Mouse (Mus musculus) heart, adult 2 months (tissue): ENCODE results near the gene D130052B06Rik. TPM values are rescaled to one million over a fixed set of nuclear protein-coding genes. Genes with fewer than 3 reads are reported as not detected.
A peak's percentile ranks its signal among the peaks of the same experiment; 100 is the strongest.

Experiments
- DNase-seq, 2 experiments: peaks; one replicate each; pipeline ENCODE4 v3.0.0; 2021
- H3K27ac ChIP-seq: fragments of 200-600 bp; 2 replicates; pipeline ENCODE4 v1.8.1; 2022
- H3K27me3 ChIP-seq: fragments of 200-500 bp; 2 replicates; pipeline ENCODE4 v1.6.1; 2012; ENCODE audit warnings: mild to moderate bottlenecking, low read length, inconsistent platforms, mixed read lengths; ENCODE audit not compliant: control insufficient read depth, insufficient read depth
- H3K36me3 ChIP-seq: fragments of 200-500 bp; 2 replicates; pipeline ENCODE4 v1.6.1; 2012; ENCODE audit warnings: low read length, inconsistent platforms; ENCODE audit not compliant: control insufficient read depth, insufficient read depth
- H3K4me1 ChIP-seq: fragments of 200-500 bp; 2 replicates; pipeline ENCODE4 v1.6.1; 2011; ENCODE audit warnings: low read length; ENCODE audit not compliant: control insufficient read depth, insufficient read depth
- H3K4me3 ChIP-seq: fragments of 200-600 bp; 2 replicates; pipeline ENCODE4 v1.8.1; 2022
- H3K79me2 ChIP-seq: fragments of 200-500 bp; replicated peaks from 2 replicates; pipeline ENCODE4 v1.6.1; 2012; ENCODE audit warnings: mild to moderate bottlenecking, inconsistent platforms, low read length, moderate library complexity, mixed read lengths; ENCODE audit not compliant: control insufficient read depth, insufficient read depth
- H3K9ac ChIP-seq: fragments of 200-500 bp; 2 replicates; pipeline ENCODE4 v1.6.1; 2012; ENCODE audit warnings: low read depth, mild to moderate bottlenecking, control low read depth, inconsistent platforms, low read length, mixed read lengths
- CTCF ChIP-seq: fragments of 200-600 bp; IDR thresholded peaks from 2 replicates; pipeline ENCODE4 v1.8.1; 2022; ENCODE audit warnings: antibody characterized with exemption, mild to moderate bottlenecking, moderate library complexity
- EP300 ChIP-seq: fragments of 200-500 bp; IDR thresholded peaks from 2 replicates; pipeline ENCODE4 v1.6.1; 2011; ENCODE audit warnings: low read depth, low read length, control low read depth; ENCODE audit not compliant: insufficient read depth
- POLR2A ChIP-seq: fragments of 200-500 bp; IDR thresholded peaks from 2 replicates; pipeline ENCODE4 v1.6.1; 2011; ENCODE audit warnings: mild to moderate bottlenecking, low read depth, low read length, control low read depth; ENCODE audit not compliant: insufficient read depth
- WGBS: fragments of 180-500 bp; shearing (Covaris S2); methylation state at CpG from one replicate; pipeline ENCODE4 v1.1.7; 2018; 5-methylcytosine and 5-hydroxymethylcytosine counted together
- intact Hi-C: fragments of 180-260 bp; cut with DNase I; formaldehyde crosslinking; loops from one replicate; pipeline ENCODE4 v1.15.1; 2025
- long read RNA-seq: library from polyadenylated mRNA; stranded (forward); transcript quantifications from one replicate; pipeline ENCODE4 v2.0.0, GENCODE M21; 2021
- polyA plus RNA-seq: library from polyadenylated mRNA; depleted of rRNA; stranded (reverse); fragments of >200 nt; gene quantifications from 2 replicates; pipeline ENCODE4 v1.2.3, GENCODE M21; 2012; rRNA removed
- total RNA-seq, 2 experiments: library from RNA; stranded (reverse); gene quantifications; 2 replicates each; pipeline ENCODE4 v1.2.3; 2021

Gene D130052B06Rik
- total RNA-seq (not detected), polyA plus RNA-seq (not detected in 2 replicates)
- long read RNA-seq, result 0 reads

GRCm38 (mm10) chr11:33598986-33599385 lies at the start of gene D130052B06Rik:
D130052B06Rik (plus strand) TSS chr11:33599302.
- no peak within 1 kb of the TSS for H3K27ac ChIP-seq
- no peaks in the 10 kb centered on the region for H3K27me3 ChIP-seq
- no peaks in the 10 kb centered on the region for H3K79me2 ChIP-seq
- WGBS, result 62% methylated on average over 4 of the region's 4 CpGs
- TF ChIP-seq CTCF, result no peak
- TF ChIP-seq POLR2A, result no peak
- intact Hi-C loops, result no loop called here
- no peak within 1 kb of the TSS for H3K9ac ChIP-seq
- no peaks in the 10 kb centered on the region for H3K36me3 ChIP-seq
- DNase-seq, result no peak
- H3K4me3 ChIP-seq, result no peak within 1 kb of the TSS
- H3K4me1 ChIP-seq, result no peaks in the 10 kb centered on the region

- 56% methylated on average over 14 of the region's 14 CpGs for WGBS
- no peak overlapping the region for H3K4me3 ChIP-seq
- H3K27me3 ChIP-seq, result no peaks in the 10 kb centered on the region
- H3K36me3 ChIP-seq, result no peaks in the 10 kb centered on the region
- no peak overlapping the region for H3K9ac ChIP-seq
- intact Hi-C loops, result no loop called here
- H3K27ac ChIP-seq, result no peak overlapping the region
- TF ChIP-seq POLR2A, result no peak
- no peak for TF ChIP-seq EP300
- TF ChIP-seq CTCF, result no peak
- no peaks in the 10 kb centered on the region for H3K4me1 ChIP-seq
- H3K79me2 ChIP-seq, result no peaks in the 10 kb centered on the region
- no peak for DNase-seq
These were observed 48.1 kb upstream of the D130052B06Rik start for GRCm38 (mm10) chr11:33550861-33551560.

- Histone ChIP-seq H3K36me3 (no peaks in the 10 kb centered on the region), H3K27me3 (no peaks in the 10 kb centered on the region), H3K79me2 (no peaks in the 10 kb centered on the region), H3K4me1 (no peaks in the 10 kb centered on the region), H3K9ac (no peak overlapping the region), H3K4me3 (no peak overlapping the region), H3K27ac (no peak overlapping the region)
- peak; percentile 17; the same call in 1 of the 2 replicates for TF ChIP-seq CTCF
- TF ChIP-seq POLR2A, result no peak
- no peak for TF ChIP-seq EP300
- 77% methylated on average over 8 of the region's 8 CpGs for WGBS
- intact Hi-C loops, result no loop called here
- DNase-seq, result no peak
These were observed 45.0 kb upstream of the D130052B06Rik start for GRCm38 (mm10) chr11:33554123-33554522.

- TF ChIP-seq EP300 (no peak), CTCF (no peak), POLR2A (no peak)
- Histone ChIP-seq H3K9ac (no peak overlapping the region), H3K27ac (no peak overlapping the region), H3K79me2 (no peaks in the 10 kb centered on the region), H3K36me3 (no peaks in the 10 kb centered on the region), H3K4me1 (no peaks in the 10 kb centered on the region), H3K27me3 (no peaks in the 10 kb centered on the region), H3K4me3 (no peak overlapping the region)
- 60% methylated on average over 2 of the region's 2 CpGs for WGBS
- DNase-seq, result no peak
- intact Hi-C loops, result no loop called here
These were observed 35.2 kb upstream of the D130052B06Rik start for GRCm38 (mm10) chr11:33563921-33564320.

GRCm38 (mm10) chr11:33570413-33570812 lies 28.7 kb upstream of the D130052B06Rik start:
- Histone ChIP-seq H3K36me3 (no peaks in the 10 kb centered on the region), H3K27ac (no peak overlapping the region), H3K9ac (no peak overlapping the region), H3K27me3 (no peaks in the 10 kb centered on the region), H3K4me1 (no peaks in the 10 kb centered on the region), H3K4me3 (no peak overlapping the region), H3K79me2 (no peaks in the 10 kb centered on the region)
- DNase-seq, result no peak
- TF ChIP-seq POLR2A (no peak), CTCF (no peak), EP300 (no peak)
- intact Hi-C loops, result no loop called here

- intact Hi-C loops, result no loop called here
- no peak overlapping the region for H3K27ac ChIP-seq
- WGBS, result 72% methylated on average over 3 of the region's 3 CpGs
- H3K9ac ChIP-seq, result no peak overlapping the region
- H3K36me3 ChIP-seq, result no peaks in the 10 kb centered on the region
- H3K27me3 ChIP-seq, result no peaks in the 10 kb centered on the region
- H3K4me1 ChIP-seq, result no peaks in the 10 kb centered on the region
- H3K4me3 ChIP-seq, result no peak overlapping the region
- no peak for DNase-seq
- H3K79me2 ChIP-seq, result no peaks in the 10 kb centered on the region
- TF ChIP-seq EP300 (no peak), POLR2A (no peak), CTCF (peak; percentile 15; the same call in 1 of the 2 replicates)
These were observed 24.2 kb upstream of the D130052B06Rik start for GRCm38 (mm10) chr11:33574944-33575343.

- intact Hi-C loops, result no loop called here
- H3K79me2 ChIP-seq, result no peaks in the 10 kb centered on the region
- no peaks in the 10 kb centered on the region for H3K36me3 ChIP-seq
- H3K27ac ChIP-seq, result no peak within 1 kb of the TSS
- WGBS, result 53% methylated on average over 6 of the region's 6 CpGs
- H3K4me3 ChIP-seq, result no peak within 1 kb of the TSS
- no peaks in the 10 kb centered on the region; the same call in 1 of the 2 replicates for H3K27me3 ChIP-seq
- H3K4me1 ChIP-seq, result no peaks in the 10 kb centered on the region
- DNase-seq, result no peak
- no peak for TF ChIP-seq EP300
- TF ChIP-seq CTCF, result no peak
- no peak for TF ChIP-seq POLR2A
- no peak within 1 kb of the TSS for H3K9ac ChIP-seq
These were observed 20.2 kb upstream of the D130052B06Rik start, which contains the start of gene Gabrp for GRCm38 (mm10) chr11:33578859-33579258. Gabrp (minus strand) TSS chr11:33578959.
